Mouse (Mus musculus) lung, adult 18-20 months (tissue): Measurements from ENCODE around the gene Mocs2.

Source experiments
- DNase-seq, 2 experiments: peaks; one replicate each; pipeline ENCODE4 v3.0.0; 2022; ENCODE audit warnings: mixed read lengths in 2 of 2

Mocs2 gene

GRCm38 (mm10) chr13:114854428-114854827 is 36.4 kb downstream of the Mocs2 start:
- DNase-seq: no peak

- DNase-seq: no peak
Measured at GRCm38 (mm10) chr13:114855573-114856268, 37.7 kb downstream of the Mocs2 start.

GRCm38 (mm10) chr13:114856269-114856627 is 38.2 kb downstream of the Mocs2 start:
- no peak for DNase-seq

GRCm38 (mm10) chr13:114857525-114857924 is 39.5 kb downstream of the Mocs2 start:
- no peak for DNase-seq

- no peak for DNase-seq
Measured at GRCm38 (mm10) chr13:114874738-114875137, 56.7 kb downstream of the Mocs2 start.

GRCm38 (mm10) chr13:114876005-114876520 is 58.0 kb downstream of the Mocs2 start:
- no peak for DNase-seq

- no peak for DNase-seq
Measured at GRCm38 (mm10) chr13:114878667-114879066, 60.6 kb downstream of the Mocs2 start.
